Mouse (Mus musculus) forebrain, embryonic 15.5 days (tissue): ENCODE results near the gene Prdx6b. TPM values are rescaled to one million over a fixed set of nuclear protein-coding genes. Genes with fewer than 3 reads are reported as not detected.

Source experiments
- ATAC-seq: fragments of 200-750 bp; cut with Nextera tagmentation; replicated peaks from 2 replicates; pipeline ENCODE4 v1.8.0; 2017; ENCODE audit warnings: mild to moderate bottlenecking, moderate TSS enrichment, moderate library complexity
- H3K27ac ChIP-seq: fragments of 300-500 bp; sonication (generic); replicated peaks from 2 replicates; pipeline ENCODE4 v1.5.1; 2015; ENCODE audit warnings: mild to moderate bottlenecking, inconsistent platforms
- H3K27me3 ChIP-seq: fragments of 300-500 bp; sonication (generic); 2 replicates; pipeline ENCODE4 v1.6.1; 2015; ENCODE audit warnings: inconsistent platforms
- H3K36me3 ChIP-seq: fragments of 300-500 bp; sonication (generic); 2 replicates; pipeline ENCODE4 v1.6.1; 2015; ENCODE audit warnings: mild to moderate bottlenecking, inconsistent platforms
- H3K4me1 ChIP-seq: fragments of 300-500 bp; sonication (generic); 2 replicates; pipeline ENCODE4 v1.6.1; 2015; ENCODE audit warnings: inconsistent platforms
- H3K4me2 ChIP-seq: fragments of 300-500 bp; sonication (generic); replicated peaks from 2 replicates; pipeline ENCODE4 v1.6.1; 2015; ENCODE audit warnings: mild to moderate bottlenecking, inconsistent platforms
- H3K4me3 ChIP-seq: fragments of 300-500 bp; sonication (generic); 2 replicates; pipeline ENCODE4 v1.5.1; 2015; ENCODE audit warnings: mild to moderate bottlenecking, inconsistent platforms
- H3K9ac ChIP-seq: fragments of 300-500 bp; sonication (generic); replicated peaks from 2 replicates; pipeline ENCODE4 v1.6.1; 2015; ENCODE audit warnings: mild to moderate bottlenecking, inconsistent platforms
- H3K9me3 ChIP-seq: fragments of 300-500 bp; sonication (generic); 2 replicates; pipeline ENCODE4 v1.6.1; 2016; ENCODE audit warnings: inconsistent platforms
- WGBS: fragments of 180-500 bp; shearing (Covaris S2); methylation state at CpG from one replicate; pipeline ENCODE4 v1.1.7; 2015; ENCODE audit warnings: mixed read lengths; 5-methylcytosine and 5-hydroxymethylcytosine counted together
- polyA plus RNA-seq: library from polyadenylated mRNA; unstranded; fragments of >200 nt; fragmentation: Nextera tagmentation; extraction: Ambion mirVana; gene quantifications from 2 replicates; pipeline ENCODE4 v1.2.1, GENCODE M21; 2015

Prdx6b gene
- not detected in 2 replicates for polyA plus RNA-seq

DNA sequence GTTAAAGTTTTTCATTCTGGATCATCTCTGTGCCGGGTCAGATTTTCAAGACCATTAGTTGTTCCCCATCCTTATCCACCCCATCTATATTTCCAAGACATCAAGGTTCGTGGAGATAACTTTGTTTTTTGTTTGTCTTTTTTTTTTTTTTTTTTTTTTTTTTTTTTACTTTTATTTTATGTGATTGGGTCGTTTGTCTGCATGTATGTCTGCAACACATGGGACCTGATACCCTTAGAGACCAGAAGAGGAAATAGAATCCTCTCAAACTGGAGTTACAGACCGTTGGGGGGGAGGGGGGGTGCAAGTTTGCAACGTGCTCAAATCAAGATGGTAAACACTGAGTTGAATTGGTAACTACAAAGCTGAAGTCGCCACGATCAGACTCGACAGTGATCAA lies at the start of gene Prdx6b:
TSS of gene Prdx6b (plus strand) at position 301 of the 400 bp plus-strand sequence.
- H3K27ac ChIP-seq, result no peak within 1 kb of the TSS
- ATAC-seq, result no peak
- H3K4me1 ChIP-seq, result no peaks in the 10 kb centered on the region
- no peak within 1 kb of the TSS for H3K9ac ChIP-seq
- no peaks in the 10 kb centered on the region for H3K27me3 ChIP-seq
- no peak within 1 kb of the TSS for H3K4me2 ChIP-seq
- no peaks in the 10 kb centered on the region for H3K9me3 ChIP-seq
- WGBS, result 86% methylated on average over 8 of the region's 8 CpGs
- H3K4me3 ChIP-seq, result no peak within 1 kb of the TSS
- no peaks in the 10 kb centered on the region for H3K36me3 ChIP-seq

DNA sequence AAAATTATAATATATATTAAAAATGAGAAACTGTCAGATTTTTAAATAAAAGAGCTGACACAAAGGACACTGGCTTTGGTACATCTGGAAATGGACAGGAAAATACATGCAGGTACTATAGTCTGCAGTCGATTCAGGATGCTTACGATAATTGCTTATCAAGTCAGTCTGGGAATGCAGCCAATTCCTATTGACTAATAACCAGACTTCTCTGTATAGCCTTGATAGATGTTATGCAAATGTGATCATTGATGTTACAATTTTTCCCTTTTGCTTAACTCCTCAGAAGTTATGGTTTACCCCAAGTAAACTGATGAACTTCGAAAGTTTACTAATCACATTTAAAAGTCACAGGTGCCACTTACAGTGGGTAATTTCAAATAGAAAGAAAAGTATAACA lies 44.8 kb upstream of the Prdx6b start:
- H3K4me2 ChIP-seq, result no peak overlapping the region
- WGBS, result 54% methylated on average over 3 of the region's 3 CpGs
- no peak overlapping the region for H3K27ac ChIP-seq
- no peak overlapping the region for H3K9ac ChIP-seq
- no peaks in the 10 kb centered on the region for H3K4me1 ChIP-seq
- no peak overlapping the region for H3K4me3 ChIP-seq
- ATAC-seq, result no peak
- no peaks in the 10 kb centered on the region for H3K9me3 ChIP-seq
- H3K36me3 ChIP-seq, result no peaks in the 10 kb centered on the region
- H3K27me3 ChIP-seq, result no peaks in the 10 kb centered on the region

DNA sequence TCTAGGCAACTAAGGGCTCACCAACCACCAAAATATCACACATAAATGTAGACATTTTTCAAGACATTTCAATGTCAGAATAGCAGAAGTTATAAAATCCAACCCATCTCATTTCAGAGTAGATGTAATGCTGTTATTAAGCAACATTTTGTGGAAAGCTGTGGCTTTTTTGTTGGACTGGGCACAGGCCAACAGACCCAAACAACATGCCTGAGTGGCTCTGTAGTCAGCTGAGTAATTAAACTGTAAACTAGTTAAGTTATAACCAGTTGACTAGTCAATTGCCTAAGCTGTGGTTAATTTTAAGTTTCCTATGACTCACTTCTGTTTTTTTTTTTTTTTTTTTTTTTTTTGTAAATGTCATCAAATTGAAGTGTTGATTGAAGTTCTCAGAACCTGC lies 44.4 kb upstream of the Prdx6b start:
- Histone ChIP-seq H3K4me2 (no peak overlapping the region), H3K9ac (no peak overlapping the region), H3K27ac (no peak overlapping the region), H3K9me3 (no peaks in the 10 kb centered on the region), H3K4me3 (no peak overlapping the region), H3K4me1 (no peaks in the 10 kb centered on the region), H3K27me3 (no peaks in the 10 kb centered on the region), H3K36me3 (no peaks in the 10 kb centered on the region)
- no peak for ATAC-seq

GRCm38 (mm10) chr2:80259888-80260672 lies 32.2 kb upstream of the Prdx6b start:
- no peak overlapping the region for H3K4me2 ChIP-seq
- H3K4me3 ChIP-seq, result no peak overlapping the region
- H3K9me3 ChIP-seq, result no peaks in the 10 kb centered on the region
- ATAC-seq, result no peak
- 86% methylated on average over 3 of the region's 3 CpGs for WGBS
- no peak overlapping the region for H3K9ac ChIP-seq
- no peaks in the 10 kb centered on the region for H3K4me1 ChIP-seq
- no peak overlapping the region for H3K27ac ChIP-seq
- no peaks in the 10 kb centered on the region for H3K36me3 ChIP-seq
- no peaks in the 10 kb centered on the region for H3K27me3 ChIP-seq

- no peak overlapping the region for H3K27ac ChIP-seq
- no peaks in the 10 kb centered on the region for H3K36me3 ChIP-seq
- no peak overlapping the region for H3K9ac ChIP-seq
- no peaks in the 10 kb centered on the region for H3K4me1 ChIP-seq
- peak overlapping the region; percentile 19; the same call in 1 of the 2 replicates for H3K4me2 ChIP-seq
- H3K9me3 ChIP-seq, result no peaks in the 10 kb centered on the region
- no peak overlapping the region for H3K4me3 ChIP-seq
- ATAC-seq, result peak; percentile 61
- 20% methylated on average over 11 of the region's 11 CpGs for WGBS
- no peaks in the 10 kb centered on the region for H3K27me3 ChIP-seq
Measured at GRCm38 (mm10) chr2:80266894-80267293, 25.4 kb upstream of the Prdx6b start.

DNA sequence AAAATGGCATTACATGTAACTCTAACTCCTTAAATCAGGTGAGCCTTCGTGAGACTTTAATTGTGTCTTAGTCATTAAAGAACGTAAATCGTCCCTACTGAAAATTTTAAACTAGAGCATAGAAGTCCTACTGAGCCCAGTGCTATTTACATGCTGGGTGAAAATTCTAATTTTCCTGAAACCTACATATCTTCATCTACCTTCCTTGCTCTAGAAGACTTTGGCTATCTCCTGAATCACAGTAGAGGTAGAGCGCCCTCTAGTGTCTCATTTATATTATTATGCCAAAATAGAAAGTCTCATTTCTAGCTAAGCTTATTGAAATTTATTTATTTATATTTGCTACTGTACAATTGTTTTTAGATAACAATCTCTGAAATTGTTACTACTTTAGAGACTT lies 24.2 kb upstream of the Prdx6b start:
- 52% methylated on average over 4 of the region's 4 CpGs for WGBS
- no peaks in the 10 kb centered on the region for H3K9me3 ChIP-seq
- no peak overlapping the region for H3K4me2 ChIP-seq
- no peak overlapping the region for H3K27ac ChIP-seq
- no peaks in the 10 kb centered on the region for H3K27me3 ChIP-seq
- no peaks in the 10 kb centered on the region for H3K36me3 ChIP-seq
- no peak; the same call in 1 of the 2 replicates for ATAC-seq
- no peaks in the 10 kb centered on the region for H3K4me1 ChIP-seq
- H3K4me3 ChIP-seq, result no peak overlapping the region
- H3K9ac ChIP-seq, result no peak overlapping the region

GRCm38 (mm10) chr2:80271431-80271830 lies 20.8 kb upstream of the Prdx6b start:
- no peak for ATAC-seq
- Histone ChIP-seq H3K27ac (no peak overlapping the region), H3K9ac (no peak overlapping the region), H3K4me1 (no peaks in the 10 kb centered on the region), H3K4me3 (no peak overlapping the region), H3K4me2 (no peak overlapping the region), H3K27me3 (no peaks in the 10 kb centered on the region), H3K9me3 (no peaks in the 10 kb centered on the region), H3K36me3 (no peaks in the 10 kb centered on the region)
- 72% methylated on average over 1 of the region's 1 CpGs for WGBS

DNA sequence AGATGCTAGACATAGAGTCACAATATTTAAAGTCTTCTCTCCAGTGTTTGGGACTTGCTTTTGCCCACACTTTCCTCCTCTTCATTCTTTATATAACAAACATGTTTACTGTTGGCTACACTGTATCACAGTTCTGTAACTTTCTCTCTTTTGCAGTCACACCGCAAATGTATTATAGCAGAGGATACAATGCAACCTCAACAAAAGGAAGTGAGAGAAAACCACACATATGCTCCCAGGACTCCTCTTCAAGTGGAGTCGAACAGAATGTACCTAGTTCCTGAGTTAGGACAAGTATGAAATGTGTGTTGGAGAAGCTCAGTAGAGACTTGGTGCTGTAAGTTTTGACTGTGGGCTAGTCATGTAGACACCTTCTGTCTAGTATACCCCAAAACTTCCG lies 19.2 kb upstream of the Prdx6b start:
- H3K27me3 ChIP-seq, result no peaks in the 10 kb centered on the region
- no peaks in the 10 kb centered on the region for H3K4me1 ChIP-seq
- H3K9ac ChIP-seq, result no peak overlapping the region
- ATAC-seq, result no peak
- no peaks in the 10 kb centered on the region for H3K9me3 ChIP-seq
- no peaks in the 10 kb centered on the region for H3K36me3 ChIP-seq
- no peak overlapping the region for H3K4me2 ChIP-seq
- 93% methylated on average over 3 of the region's 3 CpGs for WGBS
- H3K4me3 ChIP-seq, result no peak overlapping the region
- no peak overlapping the region for H3K27ac ChIP-seq

DNA sequence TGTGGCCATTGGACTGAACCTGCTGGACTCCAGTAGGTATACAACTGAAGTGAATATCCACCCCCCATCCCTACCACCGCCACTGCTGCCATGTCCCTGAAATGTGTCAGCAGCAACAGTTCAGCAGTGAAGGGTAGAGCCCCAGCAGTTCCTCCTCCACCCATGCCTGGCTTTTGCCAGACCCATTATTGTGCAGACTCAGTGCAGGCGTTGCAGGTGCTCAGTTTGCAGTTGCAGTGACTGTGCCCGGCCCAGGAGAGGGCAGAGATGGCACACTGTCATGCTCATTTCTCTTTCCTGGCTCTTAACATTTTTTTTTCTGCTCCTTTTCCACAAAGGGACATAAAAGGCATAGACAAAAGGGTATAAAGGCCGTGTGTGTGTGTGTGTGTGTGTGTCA lies 18.5 kb upstream of the Prdx6b start:
- no peak overlapping the region for H3K9ac ChIP-seq
- no peaks in the 10 kb centered on the region for H3K27me3 ChIP-seq
- no peaks in the 10 kb centered on the region for H3K36me3 ChIP-seq
- 77% methylated on average over 4 of the region's 4 CpGs for WGBS
- ATAC-seq, result no peak
- H3K4me2 ChIP-seq, result no peak overlapping the region
- no peak overlapping the region for H3K27ac ChIP-seq
- H3K4me1 ChIP-seq, result no peaks in the 10 kb centered on the region
- H3K9me3 ChIP-seq, result no peaks in the 10 kb centered on the region
- no peak overlapping the region for H3K4me3 ChIP-seq

DNA sequence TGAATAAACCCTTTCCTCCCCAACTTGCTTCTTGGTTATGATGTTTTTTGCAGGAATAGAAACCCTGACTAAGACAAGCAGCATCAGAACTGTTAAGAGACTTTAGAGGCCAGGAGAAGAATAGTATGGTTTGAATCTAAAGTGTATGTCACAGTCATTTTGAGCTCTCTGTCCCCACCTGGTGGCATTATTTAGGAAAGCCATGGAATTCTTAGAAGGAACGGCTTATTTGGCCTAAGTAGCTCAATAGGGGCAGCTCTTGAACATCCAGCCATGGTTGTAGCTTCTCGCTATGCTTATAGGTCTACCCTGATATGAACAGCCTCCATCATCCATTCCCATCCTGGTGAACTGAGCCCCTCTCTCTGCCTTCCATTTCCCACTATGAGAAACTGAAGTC lies 17.1 kb upstream of the Prdx6b start:
- no peaks in the 10 kb centered on the region for H3K27me3 ChIP-seq
- no peak overlapping the region for H3K27ac ChIP-seq
- H3K9ac ChIP-seq, result no peak overlapping the region
- no peaks in the 10 kb centered on the region for H3K36me3 ChIP-seq
- WGBS, result 44% methylated on average over 2 of the region's 2 CpGs
- no peaks in the 10 kb centered on the region for H3K4me1 ChIP-seq
- no peak for ATAC-seq
- no peaks in the 10 kb centered on the region for H3K9me3 ChIP-seq
- no peak overlapping the region for H3K4me2 ChIP-seq
- H3K4me3 ChIP-seq, result no peak overlapping the region

DNA sequence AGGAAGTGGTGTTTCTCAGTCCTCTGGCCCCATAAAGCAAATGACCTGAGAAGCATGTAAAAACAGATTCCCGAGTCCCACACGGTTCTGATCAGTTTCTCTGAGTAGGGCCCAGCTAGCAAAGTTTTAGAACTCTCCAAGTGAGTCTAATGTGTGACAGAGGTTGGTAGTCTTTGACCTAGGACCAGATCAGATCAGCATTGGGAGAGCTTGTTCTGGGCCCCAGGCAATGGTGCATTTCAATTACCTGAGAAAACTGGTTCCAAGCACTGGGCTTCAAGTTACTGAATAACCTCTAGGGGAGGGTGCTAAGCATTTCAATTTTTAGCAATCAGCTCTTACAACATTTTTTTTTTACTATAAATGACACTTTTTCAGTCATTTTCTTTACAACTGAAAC lies 10.1 kb upstream of the Prdx6b start:
- no peak for ATAC-seq
- H3K4me3 ChIP-seq, result no peak overlapping the region
- H3K9me3 ChIP-seq, result no peaks in the 10 kb centered on the region; the same call in 1 of the 2 replicates
- no peak overlapping the region for H3K4me2 ChIP-seq
- H3K4me1 ChIP-seq, result 0 out of 2 replicates have a peak, but pooled peaks cover 2% of the 10 kb centered on the region
- no peak overlapping the region for H3K27ac ChIP-seq
- H3K27me3 ChIP-seq, result no peaks in the 10 kb centered on the region
- WGBS, result 91% methylated on average over 2 of the region's 2 CpGs
- no peak overlapping the region for H3K9ac ChIP-seq
- H3K36me3 ChIP-seq, result no peaks in the 10 kb centered on the region

- 0 out of 2 replicates have a peak, but pooled peaks cover 2% of the 10 kb centered on the region for H3K4me1 ChIP-seq
- no peaks in the 10 kb centered on the region for H3K27me3 ChIP-seq
- 51% methylated on average over 4 of the region's 4 CpGs for WGBS
- no peak overlapping the region for H3K27ac ChIP-seq
- H3K4me3 ChIP-seq, result no peak overlapping the region
- no peak overlapping the region for H3K9ac ChIP-seq
- H3K9me3 ChIP-seq, result no peaks in the 10 kb centered on the region; the same call in 1 of the 2 replicates
- no peaks in the 10 kb centered on the region for H3K36me3 ChIP-seq
- H3K4me2 ChIP-seq, result no peak overlapping the region
- peak; percentile 70; the same call in 1 of the 2 replicates for ATAC-seq
Measured at GRCm38 (mm10) chr2:80286397-80286796, 5.9 kb upstream of the Prdx6b start.

DNA sequence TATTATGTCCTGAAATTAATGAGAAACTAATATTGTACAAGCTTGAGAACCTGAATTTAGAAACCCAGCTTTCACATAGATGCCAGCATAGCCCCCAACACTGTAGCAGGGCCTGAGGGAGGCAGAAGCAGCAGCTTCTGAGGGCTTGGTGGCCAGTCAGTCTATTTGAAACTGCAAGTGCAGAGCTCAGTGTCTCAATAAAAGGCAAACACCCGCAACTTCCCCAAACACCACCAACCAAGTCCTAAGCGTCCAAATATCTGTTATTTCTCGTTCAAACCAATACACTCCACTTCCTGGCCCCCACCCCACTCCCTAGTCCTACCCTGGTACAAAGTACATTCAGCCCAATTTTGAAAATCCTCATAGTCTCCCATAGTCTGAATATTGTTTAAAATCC lies 6.1 kb downstream of the Prdx6b start:
- H3K4me3 ChIP-seq, result no peak overlapping the region
- no peaks in the 10 kb centered on the region for H3K36me3 ChIP-seq
- ATAC-seq, result no peak
- H3K27ac ChIP-seq, result no peak overlapping the region
- 76% methylated on average over 3 of the region's 3 CpGs for WGBS
- H3K27me3 ChIP-seq, result no peaks in the 10 kb centered on the region
- no peaks in the 10 kb centered on the region for H3K4me1 ChIP-seq
- H3K9ac ChIP-seq, result no peak overlapping the region
- no peaks in the 10 kb centered on the region for H3K9me3 ChIP-seq
- H3K4me2 ChIP-seq, result no peak overlapping the region
